11 mouse cellular contexts compared by ENCODE assay signal in genomic region chr6:117218442-117219299, GRCm38 (mm10). TPM values are rescaled to one million over a fixed set of nuclear protein-coding genes. Genes with fewer than 3 reads are reported as not detected.
DNase-seq lines count a peak whose midpoint lies in the region; ATAC-seq lines count a peak whose summit lies in the region.
"Had no signal": no experiment of that assay in that cellular context is flagged by ENCODE, and none has a peak within 500 bp of the region (broad histone marks: within the 10 kb centered on the region; RNA-seq: fewer than 3 reads in every experiment).

No protein-coding gene starts in this region.

- ATAC-seq in forebrain, embryonic 11.5 days (replicated peaks; ENCODE audit: low FRiP score): no peak
- no peak for ATAC-seq in midbrain, embryonic 16.5 days
- ATAC-seq in forebrain, embryonic 16.5 days: peak; percentile 55

- H3K9ac ChIP-seq in forebrain, embryonic 11.5 days (ENCODE audit: low read length): no peak overlapping the region
- H3K9ac ChIP-seq in midbrain, embryonic 16.5 days (ENCODE audit: low read depth, low read length): no peak overlapping the region
- no peak overlapping the region for H3K9ac ChIP-seq in forebrain, embryonic 16.5 days (replicated peaks; ENCODE audit: low read depth, low read length)

- peak overlapping the region; percentile 20; the same call in 1 of the 2 replicates for H3K27ac ChIP-seq in forebrain, embryonic 10.5 days
- H3K27ac ChIP-seq in forebrain, embryonic 11.5 days (ENCODE audit: low read depth, low read length): no peak overlapping the region
- H3K27ac ChIP-seq in midbrain, embryonic 16.5 days (ENCODE audit: low read length): 0 out of 2 replicates have a peak overlapping the region, but pooled peaks have one; percentile 4
- no peak overlapping the region for H3K27ac ChIP-seq in midbrain, embryonic 10.5 days (replicated peaks)
- no peak overlapping the region for H3K27ac ChIP-seq in forebrain, embryonic 16.5 days (ENCODE audit: low read length)

- DNase-seq in forebrain, embryonic 10.5 days (ENCODE audit: extremely low spot score, low spot score): no peak
- DNase-seq in forebrain, embryonic 11.5 days (ENCODE audit: low spot score): no peak
- DNase-seq in midbrain, embryonic 10.5 days (ENCODE audit: low spot score): no peak
- DNase-seq in right cerebral cortex, postnatal 36 days (ENCODE audit: low spot score in 2 of 2): peak; percentile 9 to 14
- no peak for DNase-seq in heart, postnatal 10 days
- no peak for DNase-seq in heart, postnatal 25 days (ENCODE audit: low spot score)
- DNase-seq: kidney, adult 8-10 months; lung, postnatal 4 days had no signal

- H3K4me2 ChIP-seq in forebrain, embryonic 11.5 days (ENCODE audit: low read depth, low read length, severe bottlenecking): no peak overlapping the region
- no peak overlapping the region for H3K4me2 ChIP-seq in midbrain, embryonic 16.5 days (ENCODE audit: low read length)
- no peak overlapping the region for H3K4me2 ChIP-seq in forebrain, embryonic 16.5 days (ENCODE audit: low read length)

- no peak overlapping the region for H3K4me3 ChIP-seq in forebrain, embryonic 10.5 days
- no peak overlapping the region for H3K4me3 ChIP-seq in forebrain, embryonic 11.5 days (ENCODE audit: low read depth, low read length)
- no peak overlapping the region for H3K4me3 ChIP-seq in midbrain, embryonic 16.5 days (ENCODE audit: low read depth, low read length)
- H3K4me3 ChIP-seq in midbrain, embryonic 10.5 days: no peak overlapping the region
- H3K4me3 ChIP-seq in forebrain, embryonic 16.5 days (replicated peaks; ENCODE audit: low read length): no peak overlapping the region

- peaks cover 21% of the 10 kb centered on the region for H3K4me1 ChIP-seq in forebrain, embryonic 10.5 days
- no peaks in the 10 kb centered on the region for H3K4me1 ChIP-seq in forebrain, embryonic 11.5 days (replicated peaks; ENCODE audit: control insufficient read depth, insufficient read depth, low read length)
- H3K4me1 ChIP-seq in midbrain, embryonic 16.5 days (ENCODE audit: control insufficient read depth, insufficient read depth, low read length): no peaks in the 10 kb centered on the region
- peaks cover 5% of the 10 kb centered on the region; the same call in 1 of the 2 replicates for H3K4me1 ChIP-seq in midbrain, embryonic 10.5 days
- H3K4me1 ChIP-seq in forebrain, embryonic 16.5 days (replicated peaks; ENCODE audit: control insufficient read depth, insufficient read depth, low read length): peaks cover 3% of the 10 kb centered on the region; the same call in 1 of the 2 replicates

- no peaks in the 10 kb centered on the region for H3K9me3 ChIP-seq in forebrain, embryonic 10.5 days
- H3K9me3 ChIP-seq in forebrain, embryonic 11.5 days (ENCODE audit: control insufficient read depth, low read length): no peaks in the 10 kb centered on the region
- no peaks in the 10 kb centered on the region for H3K9me3 ChIP-seq in midbrain, embryonic 16.5 days (replicated peaks; ENCODE audit: control insufficient read depth, low read length, poor library complexity, severe bottlenecking)
- H3K9me3 ChIP-seq in midbrain, embryonic 10.5 days (replicated peaks): no peaks in the 10 kb centered on the region
- H3K9me3 ChIP-seq in forebrain, embryonic 16.5 days (ENCODE audit: control insufficient read depth, low read length): no peaks in the 10 kb centered on the region

- H3K36me3 ChIP-seq in forebrain, embryonic 10.5 days (replicated peaks): no peaks in the 10 kb centered on the region
- no peaks in the 10 kb centered on the region for H3K36me3 ChIP-seq in forebrain, embryonic 11.5 days (ENCODE audit: control insufficient read depth, insufficient read depth, low read length)
- H3K36me3 ChIP-seq in midbrain, embryonic 16.5 days (ENCODE audit: control insufficient read depth, insufficient read depth, low read length): no peaks in the 10 kb centered on the region
- no peaks in the 10 kb centered on the region for H3K36me3 ChIP-seq in midbrain, embryonic 10.5 days
- H3K36me3 ChIP-seq in forebrain, embryonic 16.5 days (ENCODE audit: control insufficient read depth, insufficient read depth): no peaks in the 10 kb centered on the region

- intact Hi-C loops in heart, postnatal 10 days (cut with DNase I): no loop called here
- intact Hi-C loops in heart, postnatal 25 days (cut with DNase I): no loop called here

- no peaks in the 10 kb centered on the region for H3K27me3 ChIP-seq in forebrain, embryonic 10.5 days (ENCODE audit: poor library complexity, severe bottlenecking)
- H3K27me3 ChIP-seq in forebrain, embryonic 11.5 days (ENCODE audit: control insufficient read depth, insufficient read depth, low read length): no peaks in the 10 kb centered on the region
- H3K27me3 ChIP-seq in midbrain, embryonic 16.5 days (ENCODE audit: control insufficient read depth, insufficient read depth, low read depth, low read length): no peaks in the 10 kb centered on the region
- H3K27me3 ChIP-seq in midbrain, embryonic 10.5 days (ENCODE audit: low read depth, poor library complexity, severe bottlenecking): no peaks in the 10 kb centered on the region
- no peaks in the 10 kb centered on the region for H3K27me3 ChIP-seq in forebrain, embryonic 16.5 days (replicated peaks; ENCODE audit: control insufficient read depth, insufficient read depth, low read length)

- WGBS in forebrain, embryonic 10.5 days: 86% methylated on average over 9 of the region's 9 CpGs
- WGBS in forebrain, embryonic 11.5 days: 83% methylated on average over 9 of the region's 9 CpGs
- WGBS in midbrain, embryonic 16.5 days: 85% methylated on average over 9 of the region's 9 CpGs
- WGBS in midbrain, embryonic 10.5 days: 87% methylated on average over 9 of the region's 9 CpGs
- WGBS in forebrain, embryonic 16.5 days: 76% methylated on average over 9 of the region's 9 CpGs

RNA-seq across cellular contexts. Expression of gene Cxcl12, which starts 50.3 kb away (rescaled TPM):
- polyA plus RNA-seq in forebrain, embryonic 10.5 days (2016; fragmentation: Nextera tagmentation; extraction: Ambion mirVana): 65.0 and 65.6 TPM in 2 replicates
- polyA plus RNA-seq in forebrain, embryonic 11.5 days (2014; fragmentation: Nextera tagmentation; extraction: Ambion mirVana): 52.0 and 56.7 TPM in 2 replicates
- 51.5 and 52.0 TPM in 2 replicates for polyA plus RNA-seq in midbrain, embryonic 16.5 days (2015; fragmentation: Nextera tagmentation; extraction: Ambion mirVana)
- 59.9 and 72.6 TPM in 2 replicates for polyA plus RNA-seq in midbrain, embryonic 10.5 days (2016; fragmentation: Nextera tagmentation; extraction: Ambion mirVana)
- 55.6 and 89.6 TPM in 2 replicates for polyA plus RNA-seq in forebrain, embryonic 16.5 days (2015; fragmentation: Nextera tagmentation; extraction: Ambion mirVana)
- 100 to 1,000 TPM; 147 to 151 TPM for total RNA-seq in heart, postnatal 10 days (2021)
- 100 to 1,000 TPM in 1 of 2 experiments, 10 to 100 TPM in 1; 90.4 to 120 TPM for total RNA-seq in heart, postnatal 25 days (2021)
- total RNA-seq: MEL had no signal

Comparison
In these comparisons a context has a peak if more than half of its experiments do, and no peak if none do; other contexts are left out.
1. H3K27ac ChIP-seq: peak in forebrain, embryonic 10.5 days (single experiment) and midbrain, embryonic 16.5 days (single experiment); none in forebrain, embryonic 11.5 days (single experiment), midbrain, embryonic 10.5 days (single experiment) and forebrain, embryonic 16.5 days (single experiment).
2. DNase-seq: peak in right cerebral cortex, postnatal 36 days (2 of 2); none in forebrain, embryonic 10.5 days (single experiment), forebrain, embryonic 11.5 days (single experiment), midbrain, embryonic 10.5 days (single experiment), heart, postnatal 10 days (0 of 2) and heart, postnatal 25 days (single experiment).